11 mouse cellular contexts compared by ENCODE assay signal in the genomic region with DNA sequence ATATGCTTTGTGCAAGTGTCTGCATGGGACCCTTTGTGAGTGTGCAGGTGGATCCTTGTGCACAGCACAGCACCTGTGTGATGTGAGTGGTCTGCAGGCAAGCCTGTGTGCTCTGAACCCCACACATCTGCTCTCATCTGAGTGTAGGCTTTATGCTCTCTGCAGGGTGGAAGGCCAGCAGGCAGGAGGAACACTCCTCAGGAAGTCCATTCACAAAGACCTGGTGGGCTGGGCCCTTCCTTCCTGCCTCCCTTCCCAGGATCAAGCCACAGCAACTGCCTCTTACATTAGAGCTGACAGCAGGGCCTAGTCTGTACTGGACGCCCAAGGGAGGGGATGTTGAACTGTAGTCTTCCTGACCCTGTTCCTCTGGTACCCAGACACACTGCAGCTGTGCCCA. TPM values are rescaled to one million over a fixed set of nuclear protein-coding genes. Genes with fewer than 3 reads are reported as not detected.
DNase-seq lines count a peak whose midpoint lies in the region; ATAC-seq lines count a peak whose summit lies in the region.
"Had no signal": no experiment of that assay in that cellular context is flagged by ENCODE, and none has a peak within 500 bp of the region (broad histone marks: within the 10 kb centered on the region; RNA-seq: fewer than 3 reads in every experiment).

No protein-coding gene starts in this region.

- no peak overlapping the region for H3K4me2 ChIP-seq in midbrain, embryonic 14.5 days (ENCODE audit: low read length)
- H3K4me2 ChIP-seq: neural tube, embryonic 12.5 days had no signal

- no peaks in the 10 kb centered on the region for H3K9me3 ChIP-seq in midbrain, embryonic 10.5 days (replicated peaks)
- H3K9me3 ChIP-seq in midbrain, embryonic 14.5 days (ENCODE audit: control insufficient read depth, low read length), result no peaks in the 10 kb centered on the region
- H3K9me3 ChIP-seq: neural tube, embryonic 12.5 days had no signal

- ATAC-seq in midbrain, embryonic 14.5 days (ENCODE audit: low FRiP score, low TSS enrichment), result no peak
- ATAC-seq in granulocyte monocyte progenitor cell, adult 5-6 weeks (replicated peaks; ENCODE audit: poor library complexity, severe bottlenecking), result no peak
- ATAC-seq: Patski had no signal

- peaks cover 16% of the 10 kb centered on the region for H3K4me1 ChIP-seq in midbrain, embryonic 10.5 days
- no peaks in the 10 kb centered on the region for H3K4me1 ChIP-seq in midbrain, embryonic 14.5 days (ENCODE audit: control insufficient read depth, insufficient read depth, low read length)
- H3K4me1 ChIP-seq: neural tube, embryonic 12.5 days had no signal

- no peak overlapping the region for H3K4me3 ChIP-seq in midbrain, embryonic 10.5 days
- no peak overlapping the region for H3K4me3 ChIP-seq in midbrain, embryonic 14.5 days (replicated peaks; ENCODE audit: low read depth, low read length)
- H3K4me3 ChIP-seq: neural tube, embryonic 12.5 days had no signal

- no peaks in the 10 kb centered on the region for H3K27me3 ChIP-seq in midbrain, embryonic 10.5 days (ENCODE audit: low read depth, poor library complexity, severe bottlenecking)
- no peaks in the 10 kb centered on the region for H3K27me3 ChIP-seq in midbrain, embryonic 14.5 days (ENCODE audit: control insufficient read depth, insufficient read depth, low read length)
- H3K27me3 ChIP-seq: neural tube, embryonic 12.5 days; Patski had no signal

- no peak overlapping the region for H3K9ac ChIP-seq in midbrain, embryonic 14.5 days (replicated peaks; ENCODE audit: low read length)
- H3K9ac ChIP-seq: neural tube, embryonic 12.5 days had no signal

- DNase-seq in midbrain, embryonic 10.5 days (ENCODE audit: low spot score), result no peak
- DNase-seq in midbrain, embryonic 14.5 days, result no peak
- DNase-seq in heart, adult 9 months (ENCODE audit: low spot score in 2 of 2), result peak; percentile 73 to 87
- peak; percentile 41 to 56 for DNase-seq in kidney, postnatal 4 days
- peak; percentile 43 for DNase-seq in skeletal muscle tissue, adult 2 months (ENCODE audit: low read depth, low spot score)
- DNase-seq in cerebellum, adult 11-12 months, result no peak
- no peak for DNase-seq in layer of hippocampus, postnatal 14 days (ENCODE audit: low spot score in 2 of 2)

- 0 out of 2 replicates have a peak, but pooled peaks cover 3% of the 10 kb centered on the region for H3K36me3 ChIP-seq in midbrain, embryonic 10.5 days
- H3K36me3 ChIP-seq in midbrain, embryonic 14.5 days (ENCODE audit: control insufficient read depth, insufficient read depth, low read length), result no peaks in the 10 kb centered on the region
- H3K36me3 ChIP-seq: neural tube, embryonic 12.5 days had no signal

- 76% methylated on average over 1 of the region's 1 CpGs for WGBS in midbrain, embryonic 10.5 days
- WGBS in midbrain, embryonic 14.5 days, result 75% methylated on average over 1 of the region's 1 CpGs

- peak overlapping the region; percentile 64; the same call in 1 of the 2 replicates for H3K27ac ChIP-seq in midbrain, embryonic 10.5 days (replicated peaks)
- no peak overlapping the region for H3K27ac ChIP-seq in midbrain, embryonic 14.5 days (replicated peaks; ENCODE audit: low read depth, low read length)
- H3K27ac ChIP-seq: neural tube, embryonic 12.5 days had no signal

RNA-seq across cellular contexts. Expression of a gene that starts 1.1 kb away (rescaled TPM):
- polyA plus RNA-seq in midbrain, embryonic 10.5 days (2016; fragmentation: Nextera tagmentation; extraction: Ambion mirVana), result not detected in 2 replicates
- polyA plus RNA-seq in midbrain, embryonic 14.5 days (2014; fragmentation: Nextera tagmentation; extraction: Ambion mirVana), result not detected in 2 replicates
- not detected in 2 replicates for total RNA-seq in granulocyte monocyte progenitor cell, adult 5-6 weeks (2014; fragmentation: Nextera tagmentation)
- total RNA-seq in granulocyte monocyte progenitor cell, adult 5-6 weeks (2017), result not detected in 2 replicates
- not detected for total RNA-seq in layer of hippocampus, postnatal 14 days (2021)
- polyA plus RNA-seq: gonadal fat pad, adult 2 months; neural tube, embryonic 12.5 days; Patski had no signal

RNA-seq across cellular contexts. Expression of a gene that starts 7.3 kb away (rescaled TPM):
- 6.5 and 7.6 TPM in 2 replicates for polyA plus RNA-seq in midbrain, embryonic 10.5 days (2016; fragmentation: Nextera tagmentation; extraction: Ambion mirVana)
- polyA plus RNA-seq in midbrain, embryonic 14.5 days (2014; fragmentation: Nextera tagmentation; extraction: Ambion mirVana), result 1.5 and 1.7 TPM in 2 replicates
- not detected in 2 replicates for total RNA-seq in granulocyte monocyte progenitor cell, adult 5-6 weeks (2014; fragmentation: Nextera tagmentation)
- total RNA-seq in granulocyte monocyte progenitor cell, adult 5-6 weeks (2017), result not detected in 2 replicates
- total RNA-seq in layer of hippocampus, postnatal 14 days (2021), result 10 to 100 TPM in 1 of 2 experiments, 1 to 10 TPM in 1; 8.8 to 12.5 TPM

RNA-seq across cellular contexts. Expression of a gene that starts 25.5 kb away (rescaled TPM):
- 136 and 145 TPM in 2 replicates for polyA plus RNA-seq in midbrain, embryonic 10.5 days (2016; fragmentation: Nextera tagmentation; extraction: Ambion mirVana)
- 76.4 and 85.7 TPM in 2 replicates for polyA plus RNA-seq in midbrain, embryonic 14.5 days (2014; fragmentation: Nextera tagmentation; extraction: Ambion mirVana)
- 66.9 and 115 TPM in 2 replicates for total RNA-seq in granulocyte monocyte progenitor cell, adult 5-6 weeks (2014; fragmentation: Nextera tagmentation)
- total RNA-seq in granulocyte monocyte progenitor cell, adult 5-6 weeks (2017), result 30.3 and 40.6 TPM in 2 replicates
- total RNA-seq in layer of hippocampus, postnatal 14 days (2021), result 10 to 100 TPM; 64.5 to 64.6 TPM

RNA-seq across cellular contexts. Expression of a gene that starts 45.5 kb away (rescaled TPM):
- polyA plus RNA-seq in midbrain, embryonic 10.5 days (2016; fragmentation: Nextera tagmentation; extraction: Ambion mirVana), result 9.0 and 10.6 TPM in 2 replicates
- 11.1 TPM in 2 replicates for polyA plus RNA-seq in midbrain, embryonic 14.5 days (2014; fragmentation: Nextera tagmentation; extraction: Ambion mirVana)
- 14.3 and 24.3 TPM in 2 replicates for total RNA-seq in granulocyte monocyte progenitor cell, adult 5-6 weeks (2014; fragmentation: Nextera tagmentation)
- 16.1 and 18.6 TPM in 2 replicates for total RNA-seq in granulocyte monocyte progenitor cell, adult 5-6 weeks (2017)
- total RNA-seq in layer of hippocampus, postnatal 14 days (2021), result 100 to 1,000 TPM; 102 to 109 TPM

RNA-seq across cellular contexts. Expression of a gene that starts 47.8 kb away (rescaled TPM):
- polyA plus RNA-seq in midbrain, embryonic 10.5 days (2016; fragmentation: Nextera tagmentation; extraction: Ambion mirVana), result 0.12 TPM in 2 replicates
- polyA plus RNA-seq in midbrain, embryonic 14.5 days (2014; fragmentation: Nextera tagmentation; extraction: Ambion mirVana), result 0.51 TPM in 1 of 2 replicates, not detected in the other
- total RNA-seq in granulocyte monocyte progenitor cell, adult 5-6 weeks (2014; fragmentation: Nextera tagmentation), result not detected in 2 replicates
- total RNA-seq in granulocyte monocyte progenitor cell, adult 5-6 weeks (2017), result not detected in 2 replicates
- total RNA-seq in layer of hippocampus, postnatal 14 days (2021), result under 1 TPM; 0.55 to 0.57 TPM

Comparison
In these comparisons a context has a peak if more than half of its experiments do, and no peak if none do; other contexts are left out.
1. DNase-seq: peak in heart, adult 9 months (2 of 2), kidney, postnatal 4 days (2 of 2) and skeletal muscle tissue, adult 2 months (single experiment); none in midbrain, embryonic 10.5 days (single experiment), midbrain, embryonic 14.5 days (single experiment), cerebellum, adult 11-12 months (single experiment) and layer of hippocampus, postnatal 14 days (0 of 2).
2. RNA of a gene that starts 7.3 kb away (total RNA-seq): 8.8 to 12.5 TPM in layer of hippocampus, postnatal 14 days; not detected in granulocyte monocyte progenitor cell, adult 5-6 weeks; every median in the first group is over 4 times any median in the second.